Mouse (Mus musculus) G1E (cell line): Measurements from ENCODE around the gene 1700003F12Rik.

Source experiments
- CTCF ChIP-seq: IDR thresholded peaks from 2 replicates; pipeline ENCODE4 v1.5.1; 2012; ENCODE audit warnings: low read depth, low read length, inconsistent platforms, mixed read lengths
- GATA1 ChIP-seq: IDR thresholded peaks from 2 replicates; pipeline ENCODE4 v1.6.1; 2012; ENCODE audit warnings: borderline replicate concordance, low read length, inconsistent platforms, mixed read lengths
- GATA2 ChIP-seq: IDR thresholded peaks from 2 replicates; pipeline ENCODE4 v1.6.1; 2012; ENCODE audit warnings: low read depth, low read length, inconsistent platforms, borderline replicate concordance
- POLR2AphosphoS5 ChIP-seq: IDR thresholded peaks from 2 replicates; pipeline ENCODE4 v1.6.1; 2012; ENCODE audit warnings: low read depth, low read length, inconsistent platforms; ENCODE audit not compliant: insufficient replicate concordance
- TAL1 ChIP-seq: conservative IDR thresholded peaks from 2 replicates; pipeline ENCODE4 v1.6.1; 2012; ENCODE audit warnings: low read depth, low read length, inconsistent platforms, mixed read lengths

GRCm38 (mm10) chr2:154538710-154539109, 8.2 kb upstream of the 1700003F12Rik start:
- TF ChIP-seq CTCF (no peak), GATA1 (no peak), GATA2 (no peak), POLR2AphosphoS5 (no peak), TAL1 (no peak)
